Mouse (Mus musculus): ENCODE data around the gene Cd300lf.

Gene Cd300lf

GRCm38 (mm10) chr11:115104769-115105563 is 28.8 kb downstream of the Cd300lf start:
- DNase-seq (ENCODE audit: low spot score), result no peak

- no peak for DNase-seq (ENCODE audit: low spot score)
Observed at GRCm38 (mm10) chr11:115103470-115104413, 30.1 kb downstream of the Cd300lf start.

DNA sequence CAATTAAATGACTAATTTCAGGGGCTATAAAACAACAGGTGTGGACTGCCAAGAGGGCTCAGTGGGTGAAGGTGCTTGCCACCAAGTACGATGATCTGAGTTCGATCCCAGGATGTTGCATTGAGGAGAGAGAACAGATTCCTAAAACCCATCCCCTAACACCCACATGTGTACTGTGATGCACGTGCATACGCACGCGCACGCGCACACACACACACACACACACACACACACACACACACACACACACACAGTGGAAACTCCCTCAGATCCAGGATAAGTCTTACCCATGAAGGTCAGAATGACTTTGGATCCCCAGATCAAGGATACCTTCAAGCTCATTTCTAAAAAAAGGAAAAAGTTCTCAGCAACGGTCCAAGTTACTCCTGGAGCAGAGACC is 31.7 kb downstream of the Cd300lf start:
- DNase-seq (ENCODE audit: low spot score), result no peak

DNA sequence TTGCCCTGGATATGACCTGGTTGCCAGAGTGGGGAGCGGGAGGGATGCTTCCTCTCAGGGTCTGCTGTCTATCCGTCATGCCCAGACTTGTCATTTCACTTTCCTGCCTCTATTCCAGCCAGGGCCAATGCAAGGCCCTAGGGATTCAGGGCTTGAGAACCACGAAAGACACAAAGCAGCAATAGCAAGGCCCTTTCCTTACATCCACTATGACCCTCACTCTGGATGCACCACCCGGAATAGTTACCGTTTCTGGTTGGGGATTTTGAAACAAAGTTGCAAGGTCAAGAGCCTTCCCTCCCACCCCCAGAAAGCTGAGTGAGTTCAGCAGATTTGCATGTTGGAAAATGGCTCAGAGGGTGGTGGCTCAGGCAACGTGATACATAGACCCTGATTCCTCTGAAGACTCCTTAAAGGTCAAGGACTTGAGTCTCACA is 32.2 kb downstream of the Cd300lf start:
- no peak for DNase-seq (ENCODE audit: low spot score)

- no peak for DNase-seq (ENCODE audit: low spot score)
Observed at GRCm38 (mm10) chr11:115100741-115101140, 33.1 kb downstream of the Cd300lf start.

DNA sequence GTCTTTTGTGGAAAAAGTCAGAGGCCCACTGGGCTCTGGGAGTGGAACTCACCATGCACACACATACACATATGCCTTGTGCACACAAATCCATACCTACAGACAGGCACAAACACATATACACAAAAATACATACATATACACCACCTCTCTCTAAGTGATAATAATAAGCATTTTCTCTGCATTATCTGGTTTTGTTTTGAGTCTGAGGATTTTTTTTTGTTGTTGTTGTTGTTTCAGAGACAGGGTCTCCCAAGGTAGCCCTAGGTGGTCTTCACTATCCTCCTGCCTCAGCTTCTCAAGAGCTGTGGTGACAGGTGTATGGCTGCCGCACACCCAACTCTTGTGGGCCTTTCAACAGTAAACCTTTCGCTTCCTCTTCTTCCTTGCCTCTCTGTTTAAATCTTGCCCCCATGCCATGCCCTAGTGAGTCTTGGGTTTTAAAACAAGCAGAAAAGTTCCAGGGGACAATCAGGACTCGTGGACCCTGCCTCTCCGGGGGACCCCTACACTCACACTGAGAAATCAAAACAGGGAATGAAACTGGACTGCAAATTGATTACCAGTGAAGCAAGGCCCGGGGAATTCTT is 33.7 kb downstream of the Cd300lf start:
- DNase-seq (ENCODE audit: low spot score), result no peak

- DNase-seq (ENCODE audit: low spot score), result no peak
Observed at GRCm38 (mm10) chr11:115099241-115099840, 34.5 kb downstream of the Cd300lf start.

DNA sequence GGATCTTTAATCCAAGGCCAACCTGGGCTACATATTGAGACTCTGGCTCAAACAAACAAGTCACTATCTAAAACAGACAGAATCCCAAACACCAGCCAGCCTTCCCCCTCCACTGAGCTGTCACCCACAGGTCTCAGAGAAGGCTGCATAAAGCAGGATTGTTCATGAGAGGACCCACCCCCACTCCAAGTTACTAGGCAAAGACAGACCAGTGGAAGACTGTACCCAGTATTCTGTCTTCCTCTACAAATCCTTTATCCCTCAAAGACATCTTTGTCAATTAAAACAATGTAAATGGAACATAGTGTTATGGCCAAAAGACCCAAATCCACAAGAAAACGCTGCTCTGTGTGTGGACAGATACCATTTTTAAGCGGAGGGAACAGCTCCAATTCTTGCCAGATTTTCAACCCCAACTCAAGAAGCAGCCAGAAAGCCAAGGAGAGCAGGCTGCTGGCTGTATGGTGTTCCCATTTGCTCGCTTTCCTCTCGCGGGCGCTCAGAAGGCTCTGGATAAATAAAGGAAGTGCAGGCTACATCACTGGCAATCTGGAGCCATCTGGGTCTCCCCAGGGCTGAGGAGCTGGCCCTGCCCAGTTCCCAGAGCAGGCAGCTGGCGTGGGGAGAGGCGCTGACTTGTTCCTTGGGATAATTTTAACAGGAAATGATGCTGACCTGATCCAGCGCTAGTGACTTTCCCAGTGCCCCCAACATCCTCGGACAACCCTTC is 35.4 kb downstream of the Cd300lf start:
- DNase-seq (ENCODE audit: low spot score), result no peak

- DNase-seq (ENCODE audit: low spot score), result no peak
Observed at GRCm38 (mm10) chr11:115092140-115092539, 41.7 kb downstream of the Cd300lf start.

GRCm38 (mm10) chr11:115091362-115091901 is 42.4 kb downstream of the Cd300lf start, which contains the start of gene Rab37:
TSS of gene Rab37 (plus strand) at chr11:115091431.
- peak; percentile 10 for DNase-seq (ENCODE audit: low spot score)

DNA sequence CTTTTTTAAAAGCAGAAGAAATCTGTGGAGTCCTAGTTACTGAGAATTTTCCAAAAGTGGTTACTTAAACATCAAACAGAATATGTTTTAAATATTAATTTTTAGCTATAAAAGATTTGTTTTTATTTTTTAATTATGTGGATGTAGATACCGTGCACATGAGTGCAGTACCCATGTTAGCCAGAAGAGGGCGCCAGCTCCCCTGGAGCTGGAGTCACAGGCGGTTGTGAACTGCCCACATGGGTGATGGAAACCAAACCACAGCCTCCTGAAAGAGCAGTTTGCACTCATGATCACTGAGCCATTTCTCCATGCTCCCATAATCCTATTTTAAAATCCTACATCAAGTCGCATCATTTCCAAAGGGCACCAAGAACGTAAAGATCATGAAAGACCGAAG is 43.9 kb downstream of the Cd300lf start:
- DNase-seq (ENCODE audit: low spot score), result no peak

DNA sequence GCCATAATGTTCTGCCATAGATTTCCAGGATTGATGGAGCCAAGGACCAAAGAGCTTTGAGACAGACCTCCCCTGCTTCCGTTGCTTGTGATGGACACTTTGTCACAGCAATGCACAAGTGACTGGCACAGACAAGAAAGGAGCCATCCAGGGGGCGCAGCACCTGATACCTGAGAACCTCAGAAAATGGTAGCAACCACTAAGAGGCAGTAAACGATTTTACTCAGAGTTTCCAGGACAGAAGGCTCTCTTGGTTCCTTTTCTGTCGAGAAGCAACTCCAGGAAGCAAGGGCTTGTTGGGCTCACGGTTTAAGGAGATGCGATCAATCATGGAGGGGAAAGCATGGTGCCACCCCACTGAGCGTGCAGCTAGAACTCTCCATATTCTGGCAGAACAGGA is 47.6 kb downstream of the Cd300lf start:
- no peak for DNase-seq (ENCODE audit: low spot score)

DNA sequence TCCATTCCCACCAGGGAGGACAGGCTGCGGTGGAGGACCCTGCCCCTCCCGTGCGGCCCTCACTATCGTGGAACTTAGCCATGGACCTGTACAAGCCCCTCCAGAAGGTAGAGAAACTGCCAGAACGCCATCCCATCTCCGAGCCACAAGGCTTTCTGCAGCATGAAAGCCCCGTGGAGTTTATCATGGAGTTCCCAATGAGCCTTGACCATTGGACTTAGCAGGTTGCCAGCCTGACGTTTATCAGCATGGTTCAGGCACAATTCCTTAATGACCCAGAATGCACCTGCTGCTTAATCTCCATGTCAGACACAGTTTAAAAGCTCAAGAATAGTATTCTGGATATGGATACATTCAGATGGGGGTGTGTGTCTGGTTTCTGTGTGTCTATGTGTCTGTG is 48.7 kb downstream of the Cd300lf start:
- no peak for DNase-seq (ENCODE audit: low spot score)

DNA sequence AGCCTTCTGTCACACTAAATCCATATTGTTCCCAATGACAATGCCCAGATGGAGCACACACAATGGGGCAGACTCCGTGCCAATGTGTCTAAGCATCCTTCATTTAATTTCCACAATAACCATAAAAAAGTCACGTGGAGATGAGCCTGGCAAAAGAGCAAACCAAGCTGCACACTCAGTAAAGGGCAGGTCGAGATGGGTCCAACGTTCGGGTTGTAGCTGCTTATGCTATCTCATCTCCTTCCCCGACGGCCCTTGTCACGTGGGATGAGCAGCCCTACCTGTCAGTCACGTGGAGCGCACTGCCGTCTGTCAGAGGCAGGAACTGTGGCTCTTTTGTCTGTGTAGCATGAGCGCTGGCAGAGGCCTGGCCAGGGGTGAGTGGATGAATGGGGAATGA is 49.2 kb downstream of the Cd300lf start:
- DNase-seq (ENCODE audit: low spot score), result no peak

GRCm38 (mm10) chr11:115083376-115084139 is 50.2 kb downstream of the Cd300lf start:
- peak; percentile 79 for DNase-seq (ENCODE audit: low spot score)

GRCm38 (mm10) chr11:115082196-115082595 is 51.6 kb downstream of the Cd300lf start:
- no peak for DNase-seq (ENCODE audit: low spot score)

DNA sequence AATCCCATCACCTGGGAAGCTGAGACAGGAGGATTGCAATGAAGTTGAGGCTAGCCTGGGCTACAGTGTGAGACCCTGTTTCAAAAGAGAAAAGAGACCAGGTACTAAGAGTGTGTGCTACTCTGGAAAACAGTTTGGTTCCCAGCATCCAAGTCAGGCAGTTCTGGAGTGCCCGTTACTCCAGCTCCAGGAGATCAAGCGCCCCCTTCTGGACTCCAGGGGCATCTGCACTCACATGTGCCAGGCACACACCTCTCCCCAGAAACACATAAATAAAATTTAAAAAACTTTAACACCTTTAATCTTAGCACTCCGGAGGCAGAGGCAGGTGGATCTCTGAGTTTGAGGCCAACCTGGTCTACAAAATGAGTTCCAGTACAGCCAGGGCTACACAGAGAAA is 52.4 kb downstream of the Cd300lf start:
- no peak for DNase-seq (ENCODE audit: low spot score)

- DNase-seq (ENCODE audit: low spot score), result peak; percentile 31
Observed at GRCm38 (mm10) chr11:115080886-115081285, 52.9 kb downstream of the Cd300lf start.

- no peak for DNase-seq (ENCODE audit: low spot score)
Observed at GRCm38 (mm10) chr11:115078680-115079079, 55.1 kb downstream of the Cd300lf start.

- no peak for DNase-seq (ENCODE audit: low spot score)
Observed at GRCm38 (mm10) chr11:115077436-115077835, 56.4 kb downstream of the Cd300lf start.

Measured in urinary bladder, postnatal 14 days (tissue).